Mouse (Mus musculus): ENCODE measurements around the gene Agbl2.

DNA sequence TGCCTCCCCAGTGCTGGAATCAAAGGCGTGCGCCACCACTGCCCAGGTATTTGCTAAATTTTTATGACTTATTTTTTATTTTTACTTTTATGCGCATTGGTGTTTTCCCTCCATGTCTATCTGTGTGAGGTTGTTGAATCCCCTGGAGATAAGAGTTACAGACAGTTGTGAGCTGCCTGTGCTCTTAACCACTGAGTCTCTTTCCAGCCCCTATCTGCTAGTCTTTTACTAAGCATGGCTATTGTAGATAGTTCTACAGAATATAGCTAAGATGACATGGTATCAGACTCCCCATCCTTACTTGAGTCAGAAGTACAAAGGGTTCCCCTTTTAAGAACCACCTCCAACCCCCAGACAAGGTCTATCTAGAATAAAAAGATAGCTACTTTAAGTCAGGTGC, 28.3 kb upstream of the Agbl2 start:
- TF ChIP-seq CTCF (IDR thresholded peaks at IDR 0.05; ENCODE audit: insufficient read depth, low read length): no peak
- TF ChIP-seq POLR2A (IDR thresholded peaks at IDR 0.05; ENCODE audit: borderline replicate concordance, extremely low read depth, low read depth, low read length): no peak
